Mouse (Mus musculus) kidney, postnatal 25 days (tissue): Measurements from ENCODE around the gene Arhgef9.

ENCODE experiments used
- DNase-seq, 2 experiments: peaks; one replicate each; pipeline ENCODE4 v3.0.0; 2021; ENCODE audit warnings: mixed read lengths in 2 of 2

Arhgef9 gene

DNA sequence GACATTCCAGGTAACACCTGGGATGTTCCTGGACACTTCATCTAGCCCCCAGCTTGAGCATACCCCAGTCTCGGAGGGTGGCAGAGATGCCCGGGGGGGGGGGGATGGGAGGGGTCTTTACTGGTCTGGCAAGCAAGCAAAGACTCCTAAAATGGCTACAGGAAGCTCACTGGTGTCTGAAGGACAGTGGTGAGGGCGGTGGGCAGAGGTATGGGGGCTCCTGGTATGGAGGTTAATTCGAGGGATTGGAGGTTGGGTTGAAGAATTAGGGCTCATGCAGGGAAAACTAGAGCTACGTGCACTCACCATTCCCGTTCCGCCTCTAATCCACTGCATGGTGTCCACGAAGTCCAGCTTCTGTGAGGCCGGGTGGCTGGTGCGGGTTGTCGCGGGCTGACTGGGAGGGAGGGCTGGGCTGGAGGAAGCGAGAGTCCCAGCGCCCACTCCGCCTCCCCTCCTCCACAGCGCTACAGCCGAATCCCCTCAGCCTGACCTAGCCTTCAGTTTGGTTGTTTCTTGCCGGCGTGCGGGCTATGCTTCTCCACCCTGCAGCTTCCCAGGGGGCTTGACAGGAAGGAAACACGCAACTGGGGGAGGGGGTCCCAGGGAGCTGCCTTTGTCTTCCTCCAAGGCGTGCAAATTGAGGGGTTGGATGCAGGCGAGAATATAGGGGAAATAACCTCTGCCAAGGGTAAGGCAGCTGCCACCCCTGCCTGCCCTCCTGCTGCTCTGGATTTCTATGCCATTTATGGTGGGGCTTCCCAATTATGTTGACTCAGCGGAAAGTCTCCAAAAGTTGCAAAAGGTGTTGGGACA is at the start of gene Arhgef9:
Gene Arhgef9, minus strand, starts transcription at position 753 of the 816 bp plus-strand sequence.
- DNase-seq, result peak; percentile 1 to 30

DNA sequence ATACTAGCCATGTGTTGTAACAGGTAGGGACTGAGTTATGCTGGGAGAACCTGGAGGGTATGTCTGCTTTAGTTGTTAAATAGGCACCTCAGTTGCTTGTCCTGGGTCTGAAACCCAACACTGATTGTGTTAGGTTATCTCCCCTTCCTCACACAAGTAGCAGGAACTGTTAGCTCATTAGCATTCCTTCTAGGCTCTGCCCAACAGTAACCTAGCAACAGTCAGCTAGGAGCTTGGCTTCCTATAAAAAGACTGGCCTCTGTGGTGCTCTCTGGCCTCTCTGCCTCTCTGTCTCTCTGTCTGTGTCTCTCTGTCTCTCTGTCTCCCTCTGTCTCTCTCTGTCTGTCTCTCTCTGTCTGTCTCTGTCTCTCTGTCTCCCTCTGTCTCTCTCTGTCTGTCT is 42.2 kb upstream of the Arhgef9 start:
- no peak for DNase-seq

- DNase-seq, result no peak
Observed at GRCm38 (mm10) chrX:95195363-95196103, 1.1 kb downstream of the Arhgef9 start.

GRCm38 (mm10) chrX:95175978-95176377 is 20.7 kb downstream of the Arhgef9 start:
- DNase-seq, result peak; percentile 45 to 60

DNA sequence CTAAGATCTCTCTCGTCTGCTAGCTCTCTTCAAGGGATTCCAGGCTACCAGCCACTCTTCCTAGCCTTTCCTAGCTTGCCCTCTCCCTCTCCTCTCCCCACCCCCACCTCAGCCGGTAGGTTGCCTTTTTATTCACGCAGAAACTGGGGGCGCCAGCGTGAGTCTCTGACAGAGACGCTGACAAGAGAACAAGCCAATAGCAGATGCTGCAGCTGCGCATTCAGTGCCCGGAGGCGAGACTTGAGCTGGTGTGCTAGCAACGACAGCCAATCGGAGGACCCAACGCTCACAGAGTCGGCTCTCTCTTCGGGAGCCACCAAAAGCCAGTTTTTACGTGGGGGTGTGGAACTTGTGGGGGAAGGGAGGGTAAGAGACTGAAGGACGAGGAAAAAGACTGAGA is 30.3 kb downstream of the Arhgef9 start:
- DNase-seq, result peak; percentile 88 to 96

GRCm38 (mm10) chrX:95165671-95166127 is 31.0 kb downstream of the Arhgef9 start:
- peak; percentile 1 to 28 for DNase-seq

DNA sequence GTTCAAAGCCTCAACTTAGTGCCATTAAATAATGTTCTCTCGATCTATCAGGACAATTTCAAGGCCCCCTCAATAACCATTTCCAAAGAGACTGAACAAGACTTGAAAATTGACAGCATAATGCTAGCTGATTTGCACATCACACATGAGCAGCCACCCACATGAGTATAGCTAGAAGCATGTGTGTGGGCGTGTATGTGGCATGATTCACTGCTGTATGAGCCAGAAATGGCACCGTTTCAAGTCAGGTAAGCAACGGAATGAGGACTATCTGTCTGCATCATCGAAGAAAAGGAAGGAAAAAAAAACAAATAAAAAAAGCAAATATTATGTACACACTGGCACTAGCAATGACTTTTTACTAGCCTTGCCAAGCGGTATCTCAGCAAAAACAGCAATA is 32.5 kb downstream of the Arhgef9 start:
- peak in 1 of 2 experiments; percentile 1 for DNase-seq

DNA sequence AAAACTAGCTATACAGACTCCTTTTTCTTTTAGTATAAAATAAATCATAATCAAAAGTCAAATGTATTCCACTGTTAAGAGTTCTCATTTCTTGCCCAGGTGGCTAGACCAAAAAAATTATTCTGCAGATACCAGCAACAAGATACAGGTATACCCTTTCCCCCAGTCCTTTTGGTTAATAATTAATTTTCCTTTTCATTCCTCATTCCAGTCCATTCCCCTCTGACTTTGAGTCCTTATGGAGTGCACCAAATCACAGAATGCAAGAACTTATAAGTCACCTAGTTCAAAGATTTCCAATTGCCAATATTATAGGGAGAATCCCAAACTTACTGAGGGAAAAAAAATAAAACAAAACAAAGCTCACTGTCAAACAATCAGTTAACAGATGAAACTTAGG is 33.2 kb downstream of the Arhgef9 start:
- DNase-seq, result no peak

DNA sequence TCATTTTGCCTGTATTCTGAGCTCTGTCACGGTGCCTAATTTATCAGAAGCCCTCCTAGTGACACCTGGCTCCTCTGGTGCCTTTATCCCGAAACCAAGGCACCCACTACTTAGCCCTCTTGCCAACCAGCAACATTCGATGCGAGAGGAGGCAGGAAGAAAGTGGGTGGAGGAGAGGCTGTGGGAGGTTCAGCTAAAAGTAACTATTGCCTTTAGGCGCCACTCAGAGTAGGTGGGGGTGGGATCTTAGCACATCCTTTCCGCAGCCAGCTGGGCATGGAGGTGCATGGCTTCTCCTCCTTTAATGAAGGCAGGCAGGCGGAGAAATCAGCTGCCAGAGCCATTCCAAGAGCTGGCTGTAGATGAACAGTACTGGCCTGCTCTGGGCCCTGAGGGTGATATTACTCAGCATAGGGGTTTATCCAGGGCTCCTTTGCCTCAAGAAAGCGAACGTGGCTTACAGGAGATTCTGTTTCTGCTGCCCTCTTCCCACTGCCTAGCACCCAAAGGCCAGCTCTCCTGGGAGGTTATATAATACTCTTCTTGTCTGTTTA is 39.7 kb downstream of the Arhgef9 start:
- DNase-seq, result no peak

DNA sequence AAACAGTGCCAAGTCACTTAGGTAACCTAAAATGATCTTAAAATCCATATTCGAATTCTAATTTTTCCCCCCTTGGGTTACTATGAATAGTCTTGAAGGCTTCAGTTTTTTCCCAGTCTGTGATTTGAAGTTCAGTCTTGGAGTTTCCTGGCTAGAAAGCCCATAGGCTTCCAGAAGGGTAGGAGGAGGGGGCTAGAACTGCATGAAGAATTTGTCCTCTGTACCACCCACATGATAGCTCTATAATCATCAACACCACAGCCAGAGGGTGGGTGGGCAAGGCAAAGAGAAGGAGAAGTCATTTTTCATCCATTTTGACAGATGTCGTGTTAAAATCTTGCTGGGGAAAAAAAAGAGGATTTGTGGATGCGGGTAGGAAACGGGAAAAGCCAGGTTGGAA is 58.0 kb downstream of the Arhgef9 start:
- no peak for DNase-seq

DNA sequence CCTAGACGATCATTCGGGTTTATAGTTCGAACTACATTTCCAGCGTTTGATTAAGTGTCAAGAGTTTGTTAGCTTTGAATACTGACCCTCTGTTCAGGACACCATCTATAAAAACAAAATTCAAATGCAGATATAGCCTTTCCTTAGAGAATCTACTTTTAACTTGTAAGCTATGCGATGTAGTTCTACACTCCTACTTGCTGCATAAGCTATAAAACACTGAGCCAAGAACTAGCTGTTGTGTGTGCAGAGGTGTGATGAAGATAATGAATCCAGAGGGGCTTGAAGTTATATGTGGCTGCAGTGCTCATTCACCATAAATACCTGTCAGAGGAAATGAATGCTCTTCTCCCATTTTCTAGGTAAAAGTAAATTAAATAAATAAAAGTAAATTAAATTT is 63.2 kb downstream of the Arhgef9 start:
- no peak for DNase-seq

GRCm38 (mm10) chrX:95132996-95133395 is 63.7 kb downstream of the Arhgef9 start:
- no peak for DNase-seq

- DNase-seq, result no peak
Observed at GRCm38 (mm10) chrX:95131783-95132182, 64.9 kb downstream of the Arhgef9 start.

- no peak for DNase-seq
Observed at GRCm38 (mm10) chrX:95123462-95123861, 73.2 kb downstream of the Arhgef9 start.

DNA sequence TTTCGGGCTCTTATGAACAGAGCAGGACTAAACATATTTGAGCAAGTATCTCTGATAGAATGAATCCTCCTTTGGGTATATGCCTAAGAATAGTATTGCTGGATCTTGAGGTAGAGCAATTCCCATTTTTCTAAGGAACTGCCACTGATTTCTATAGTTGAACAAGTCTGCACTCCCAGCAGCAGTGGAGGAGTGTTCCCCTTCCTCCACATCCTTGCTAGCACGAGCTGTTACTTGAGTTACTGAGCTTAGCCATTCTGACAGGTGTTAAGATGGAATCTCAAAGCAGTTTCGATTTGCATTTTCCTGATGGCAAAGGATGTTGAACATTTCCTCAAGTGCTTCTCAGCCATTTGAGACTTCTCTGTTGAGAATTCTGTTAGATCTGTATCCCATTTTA is 92.3 kb downstream of the Arhgef9 start:
- DNase-seq, result no peak

- no peak for DNase-seq
Observed at GRCm38 (mm10) chrX:95087674-95088073, 109.0 kb downstream of the Arhgef9 start.

- DNase-seq, result no peak
Observed at GRCm38 (mm10) chrX:95077013-95077699, 119.5 kb downstream of the Arhgef9 start.

DNA sequence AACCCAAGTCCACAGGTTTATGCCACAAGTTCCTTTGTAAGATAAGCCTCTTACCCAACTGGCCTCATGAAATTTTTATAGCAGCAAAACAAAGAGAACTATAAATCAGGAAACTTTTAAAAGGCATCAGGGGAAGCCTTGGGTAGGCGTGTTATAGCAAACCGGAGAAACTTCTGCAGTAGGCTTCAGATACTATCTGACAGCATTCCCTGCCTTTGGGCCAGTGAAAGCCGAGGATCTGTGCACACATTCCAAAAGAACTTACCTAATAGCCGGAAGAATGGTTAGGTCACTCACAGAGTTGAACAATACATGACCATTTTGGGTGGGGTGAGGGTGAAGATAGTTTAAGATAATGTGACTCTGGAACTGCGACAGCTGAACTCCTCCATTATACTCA is 168.7 kb downstream of the Arhgef9 start:
- DNase-seq, result no peak

GRCm38 (mm10) chrX:95026361-95026892 is 170.2 kb downstream of the Arhgef9 start, which contains the start of gene Spin4:
TSS of gene Spin4 (minus strand) at chrX:95026682.
- DNase-seq, result peak; percentile 75 to 90

GRCm38 (mm10) chrX:95025779-95026360 is 170.8 kb downstream of the Arhgef9 start:
- peak in 1 of 2 experiments; percentile 6 for DNase-seq

- DNase-seq, result peak in 1 of 2 experiments; percentile 6
Observed at GRCm38 (mm10) chrX:95012033-95012432, 184.6 kb downstream of the Arhgef9 start.
